Mouse (Mus musculus) ovary, adult 18-20 months (tissue): Measurements from ENCODE around the gene G430095P16Rik.
A peak's percentile ranks its signal among the peaks of the same experiment; 100 is the strongest.

ENCODE experiments used
- DNase-seq: peaks from one replicate; pipeline ENCODE4 v3.0.0; 2022; ENCODE audit warnings: low spot score, mixed read lengths

Gene G430095P16Rik

DNA sequence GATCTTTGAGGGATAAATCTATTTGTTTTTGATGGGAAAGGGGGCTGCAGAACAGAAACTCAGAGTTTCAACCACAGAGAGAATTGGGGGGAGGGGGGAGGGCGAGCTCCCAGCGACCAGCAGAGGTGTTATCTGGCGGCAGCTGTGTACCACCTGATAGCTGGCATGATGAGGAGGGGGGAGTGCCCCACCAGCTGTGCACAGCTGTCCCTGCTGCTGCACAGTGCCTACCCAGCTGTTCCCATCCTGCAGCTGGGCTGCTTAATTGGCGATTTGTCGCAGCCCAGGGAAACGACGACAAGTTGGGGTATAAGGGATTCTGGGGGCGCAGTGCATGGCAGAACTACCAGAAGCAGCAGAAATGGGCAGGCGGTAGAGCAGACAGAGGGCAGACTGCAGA is 1.9 kb downstream of the G430095P16Rik start:
- DNase-seq: no peak

DNA sequence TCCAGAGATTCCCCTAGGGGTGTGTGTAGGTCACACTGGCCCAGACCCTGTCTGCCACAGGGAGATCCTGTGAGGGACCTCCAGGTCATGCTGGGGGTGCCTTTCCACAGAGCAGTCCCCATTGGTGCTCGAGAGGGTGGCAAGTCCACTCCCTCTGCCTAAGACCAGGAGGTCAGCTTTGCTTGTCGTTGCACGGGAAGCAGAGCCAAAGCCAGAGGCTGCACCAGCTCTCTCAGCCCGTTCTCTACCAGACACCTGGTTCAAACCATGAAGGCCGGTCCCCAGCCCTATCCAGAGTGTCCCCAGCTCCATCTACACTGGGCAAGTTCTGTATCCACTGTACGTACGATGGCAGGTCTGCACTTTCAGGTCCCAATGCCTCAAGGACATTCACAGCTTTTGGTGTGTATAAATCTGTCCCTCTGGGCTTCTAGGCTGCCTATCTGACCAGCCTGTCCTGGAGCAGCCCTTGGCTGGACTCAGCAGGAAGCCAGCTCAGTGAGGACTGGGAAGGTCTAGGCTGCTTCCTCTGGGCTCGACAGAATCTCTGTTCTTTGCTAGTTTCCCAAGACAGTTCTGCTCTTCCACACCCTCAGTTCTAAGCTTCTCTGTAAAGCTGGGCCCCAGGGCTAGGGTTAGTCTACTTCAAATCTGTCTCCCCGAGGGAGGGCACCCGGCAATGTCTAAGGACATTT is 2.6 kb downstream of the G430095P16Rik start:
- no peak for DNase-seq

DNA sequence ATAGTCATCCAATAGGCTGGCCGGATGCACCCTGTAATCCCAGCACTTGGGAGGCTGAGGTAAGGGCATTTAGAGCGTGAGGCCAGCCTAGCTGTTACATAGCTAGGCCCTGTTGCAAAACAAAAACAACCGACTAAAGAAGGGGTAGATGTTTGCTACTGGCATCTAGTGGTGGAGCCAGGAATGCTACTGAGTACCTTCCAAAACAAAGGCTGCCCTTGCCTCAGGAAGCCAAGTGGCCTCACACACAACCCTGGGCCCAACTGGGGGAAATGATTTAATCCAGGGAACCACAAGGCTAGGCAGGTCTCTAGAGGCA is 3.1 kb downstream of the G430095P16Rik start:
- no peak for DNase-seq

DNA sequence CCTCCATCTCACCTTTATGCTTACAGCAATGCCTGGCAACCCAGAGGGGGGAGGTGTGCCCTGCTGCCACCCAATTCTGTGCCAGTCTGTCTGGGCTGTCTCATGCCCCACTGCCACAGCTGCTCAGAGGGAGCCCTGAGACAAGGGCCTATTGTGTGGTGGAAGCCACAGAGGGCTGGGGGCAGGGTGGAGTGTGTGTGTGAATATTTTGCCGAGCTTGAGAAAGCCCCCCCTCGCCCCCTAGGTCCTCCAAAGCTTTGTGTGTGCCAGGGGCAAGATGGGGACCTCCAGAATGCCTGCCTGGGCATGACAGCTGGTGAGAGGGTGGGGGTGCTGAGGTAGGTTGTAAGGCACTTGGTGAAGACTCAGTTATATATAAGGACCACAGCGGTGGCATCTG is 5.7 kb downstream of the G430095P16Rik start:
- DNase-seq: no peak

DNA sequence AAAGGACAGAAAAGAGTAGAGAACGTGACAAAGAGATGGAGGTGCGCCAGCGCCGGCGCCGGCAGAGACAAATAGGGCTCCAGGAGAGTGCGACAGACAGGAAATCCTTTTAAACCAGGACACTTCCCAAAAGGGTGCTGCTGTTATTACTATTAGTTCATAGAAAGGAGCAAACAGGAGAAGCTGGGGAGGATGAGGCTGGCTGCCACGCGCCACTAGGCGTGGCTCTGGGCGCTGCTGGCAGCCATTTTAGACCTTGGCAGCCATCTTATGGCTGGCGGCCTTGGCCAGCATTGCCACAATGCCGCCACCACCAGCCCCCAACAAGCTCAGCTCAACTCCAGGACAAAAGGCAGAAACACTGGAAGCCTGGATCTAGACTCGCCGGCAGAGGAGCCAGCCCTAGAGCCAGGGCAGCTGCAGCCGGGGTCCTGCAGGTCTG is 7.1 kb downstream of the G430095P16Rik start:
- no peak for DNase-seq

DNA sequence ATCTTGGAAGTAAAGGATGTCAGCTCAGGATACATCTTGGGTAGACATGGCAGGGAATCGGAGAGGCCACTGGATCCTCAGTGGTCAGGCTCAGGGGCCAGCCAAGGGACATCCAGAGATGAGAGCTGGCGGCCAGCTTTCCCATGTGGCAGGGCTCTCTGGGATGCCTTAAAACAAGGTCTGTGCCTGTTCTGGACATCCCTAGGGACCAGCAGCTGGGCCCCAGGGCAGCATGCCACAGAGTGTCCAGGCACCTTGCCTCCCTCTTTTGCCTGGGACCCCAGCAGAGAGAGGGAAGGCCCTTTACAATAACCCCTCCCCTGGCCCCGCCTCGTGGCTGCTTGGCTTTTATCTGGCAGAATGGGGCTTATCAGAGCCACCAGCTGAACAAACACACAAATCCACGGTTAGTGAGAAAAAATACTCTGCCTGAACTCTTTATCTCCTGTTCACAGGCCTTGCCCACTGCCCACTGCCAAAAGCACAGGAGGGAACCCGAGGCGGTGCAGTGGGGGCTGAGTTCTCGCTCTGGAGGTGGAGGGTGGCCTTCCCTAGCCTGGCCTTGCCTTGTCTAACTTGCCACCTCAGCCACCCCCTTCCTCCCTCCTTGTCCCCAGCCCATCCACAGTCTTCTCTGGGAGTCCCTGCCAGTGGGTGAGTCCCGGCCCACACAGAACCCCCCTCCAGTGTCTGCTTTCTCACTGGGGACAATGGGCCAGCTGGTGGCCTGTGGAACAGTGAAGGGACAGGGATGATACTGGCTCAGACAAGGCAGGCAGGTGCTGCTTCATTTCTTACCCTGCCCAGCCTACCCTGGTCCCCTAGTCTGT is 7.9 kb downstream of the G430095P16Rik start:
- peak; percentile 53 for DNase-seq

DNA sequence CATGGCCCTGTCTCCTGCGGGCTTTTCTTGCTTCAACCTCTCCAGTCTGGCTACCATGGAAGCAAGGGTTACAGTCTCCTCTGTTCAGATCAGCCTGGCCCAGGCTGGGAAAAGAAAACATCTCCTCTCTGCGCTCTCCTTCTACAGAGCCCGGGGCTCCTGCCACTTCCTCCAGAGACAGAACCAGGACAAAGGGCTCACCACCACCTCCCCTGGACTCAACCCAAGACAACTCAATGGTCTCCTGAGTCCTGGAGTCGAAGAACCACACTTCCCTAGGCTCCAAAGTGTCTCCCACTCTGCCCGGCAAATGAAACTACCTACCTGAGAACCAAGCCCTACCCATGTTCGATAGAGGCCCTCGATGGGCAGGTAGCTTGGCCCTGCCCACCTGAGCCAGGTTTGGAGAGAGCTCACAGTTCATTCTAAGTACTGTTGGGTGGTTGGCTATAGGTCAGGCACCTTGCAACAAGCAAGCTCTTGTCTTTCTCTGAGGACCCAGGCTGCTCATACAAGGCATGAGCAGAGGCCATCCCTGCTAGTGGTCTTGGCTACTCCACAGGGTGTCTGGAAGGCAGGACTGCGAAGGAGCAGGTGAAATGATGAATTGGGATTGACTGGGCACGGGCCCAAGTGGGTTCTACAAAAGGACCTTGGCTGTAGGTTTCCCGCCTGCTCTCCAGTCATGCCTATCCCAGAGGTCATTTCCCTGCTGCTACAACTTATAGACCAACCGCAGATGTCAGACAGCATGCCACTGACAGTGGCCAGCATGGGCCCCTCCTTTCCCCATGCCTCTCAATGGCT is 8.8 kb downstream of the G430095P16Rik start:
- no peak for DNase-seq

DNA sequence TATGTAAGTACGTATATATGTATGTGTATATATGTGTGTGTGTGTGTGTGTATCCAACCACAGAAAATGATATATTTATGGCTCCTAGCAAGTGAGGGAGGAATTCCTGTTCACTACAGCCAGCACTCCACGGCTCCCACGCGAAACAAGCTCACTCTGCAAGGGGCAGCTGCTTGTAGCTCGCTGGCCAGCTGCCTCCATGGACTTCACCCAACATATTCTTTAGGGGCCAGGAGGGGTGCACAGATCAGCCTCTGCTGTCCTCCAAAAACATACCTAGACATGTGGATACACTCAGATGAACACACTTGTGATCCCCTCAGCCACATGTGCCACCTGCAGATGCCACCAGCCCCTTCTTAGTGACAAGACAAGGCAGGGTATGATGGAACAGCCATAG is 9.7 kb downstream of the G430095P16Rik start:
- no peak for DNase-seq

DNA sequence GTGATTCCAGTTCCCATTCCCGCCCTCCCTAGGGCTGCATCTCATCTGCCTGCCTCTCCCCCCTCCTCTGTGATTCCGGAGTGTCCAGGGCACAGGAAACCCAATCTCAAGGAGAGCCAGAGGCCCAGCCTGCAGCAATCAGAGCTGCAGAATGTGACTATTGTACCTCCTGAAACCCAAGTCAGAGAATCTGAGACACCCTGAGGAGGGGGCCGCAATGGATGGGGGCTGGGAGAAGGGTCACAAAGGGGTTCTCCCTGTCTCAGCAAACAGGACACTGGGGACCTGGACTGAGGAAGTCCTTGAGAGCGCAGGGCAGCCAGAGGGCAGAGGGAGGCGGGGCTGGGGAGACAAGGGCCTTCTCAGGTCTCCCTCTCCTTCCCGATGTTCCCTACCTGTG is 10.2 kb downstream of the G430095P16Rik start:
- DNase-seq: no peak

DNA sequence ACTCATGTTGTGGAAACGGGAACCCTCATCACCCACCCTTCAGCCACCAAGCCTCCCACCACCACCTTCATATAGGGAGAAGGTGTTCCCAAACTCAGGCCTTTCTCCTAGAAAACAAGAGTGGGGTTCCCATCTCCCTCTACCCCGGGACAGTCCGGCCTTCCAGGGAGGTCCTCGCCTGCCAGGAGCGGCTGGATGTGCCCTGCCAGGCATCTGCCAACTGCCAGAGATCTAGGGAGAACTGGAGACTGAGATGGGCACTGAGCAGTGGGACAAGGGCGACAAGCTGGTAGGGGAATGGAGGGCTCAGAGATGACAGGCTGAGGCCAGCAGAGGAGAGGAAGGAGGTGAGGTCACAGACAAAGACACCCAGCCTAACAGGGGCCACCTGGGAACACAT is 11.2 kb downstream of the G430095P16Rik start:
- no peak for DNase-seq

DNA sequence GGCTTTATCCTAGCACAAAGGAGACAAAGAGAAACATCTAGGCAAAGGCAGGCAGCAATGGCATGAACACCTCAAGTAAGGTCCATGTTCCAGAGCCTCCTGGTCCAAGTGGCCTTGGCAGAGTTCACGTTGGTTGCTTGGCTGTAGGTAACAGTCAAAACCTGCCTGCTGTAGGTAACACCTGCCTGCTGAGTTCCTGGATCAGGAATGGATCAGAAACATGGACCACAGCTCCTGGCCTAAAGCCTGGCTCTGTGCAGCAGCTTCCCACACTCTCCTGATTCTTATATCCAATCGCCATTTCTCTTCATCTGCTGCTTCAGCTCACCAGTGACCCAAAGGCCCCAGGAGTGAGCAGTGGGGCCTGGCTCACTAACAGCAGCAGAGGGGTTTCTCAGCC is 11.9 kb downstream of the G430095P16Rik start:
- DNase-seq: no peak

DNA sequence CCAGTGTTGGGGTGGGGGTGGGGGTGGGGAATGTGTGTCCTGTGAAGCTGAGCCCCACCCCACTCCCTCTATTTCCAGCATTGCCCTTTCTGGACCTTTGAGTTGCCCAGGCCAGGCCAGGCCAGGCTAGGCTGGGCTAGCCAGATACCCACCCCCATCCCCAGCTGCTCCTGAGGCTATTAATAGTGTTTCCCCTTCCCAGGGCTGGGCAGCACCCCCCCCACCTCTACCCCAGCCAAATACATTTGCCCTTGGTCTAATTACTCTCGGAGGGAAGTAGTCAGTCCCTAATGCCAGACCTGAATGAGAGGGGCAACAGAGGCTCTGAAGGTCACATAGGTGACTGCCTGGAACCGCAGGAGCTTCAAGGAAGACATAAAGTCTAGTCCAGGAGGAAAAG is 12.8 kb downstream of the G430095P16Rik start:
- no peak for DNase-seq

DNA sequence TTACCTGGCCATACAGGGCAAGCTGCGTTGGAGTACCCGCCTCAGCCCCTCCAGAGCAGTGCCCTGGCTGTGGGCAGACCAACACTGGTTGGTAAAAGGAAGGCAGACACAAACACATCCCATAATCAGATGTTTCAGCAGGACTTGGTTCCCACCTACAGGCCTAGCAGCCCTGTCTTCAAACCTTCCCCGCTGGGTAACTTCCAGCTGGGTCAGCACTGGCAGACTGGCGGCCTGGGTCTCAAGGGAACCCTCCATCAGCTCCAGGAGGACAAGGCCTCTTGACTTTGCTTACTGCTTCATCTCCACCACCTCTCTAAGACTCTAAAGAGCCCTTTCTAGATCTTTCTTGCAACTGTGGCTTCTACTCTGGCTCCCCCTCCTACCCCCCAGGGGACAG is 13.7 kb downstream of the G430095P16Rik start:
- no peak for DNase-seq

DNA sequence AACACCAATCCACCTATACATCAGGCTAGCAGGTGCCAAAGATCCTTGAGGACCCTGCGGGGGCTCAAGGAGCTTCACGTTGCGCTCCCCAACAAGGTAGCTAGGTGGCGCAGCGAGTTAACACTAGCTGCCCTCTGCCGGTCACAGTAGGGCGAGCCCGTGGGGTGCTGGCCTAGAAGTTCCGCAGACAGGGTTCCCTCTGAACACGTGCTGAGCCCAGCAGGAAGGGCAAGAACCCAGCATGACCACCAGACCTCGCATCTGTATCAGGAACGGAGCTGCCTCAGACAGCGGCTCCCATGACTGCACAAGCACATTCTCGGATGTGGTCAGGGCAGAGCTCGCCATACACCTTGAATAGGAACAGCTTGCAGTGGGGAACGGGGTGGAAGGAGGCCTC is 14.8 kb downstream of the G430095P16Rik start:
- DNase-seq: peak; percentile 52

DNA sequence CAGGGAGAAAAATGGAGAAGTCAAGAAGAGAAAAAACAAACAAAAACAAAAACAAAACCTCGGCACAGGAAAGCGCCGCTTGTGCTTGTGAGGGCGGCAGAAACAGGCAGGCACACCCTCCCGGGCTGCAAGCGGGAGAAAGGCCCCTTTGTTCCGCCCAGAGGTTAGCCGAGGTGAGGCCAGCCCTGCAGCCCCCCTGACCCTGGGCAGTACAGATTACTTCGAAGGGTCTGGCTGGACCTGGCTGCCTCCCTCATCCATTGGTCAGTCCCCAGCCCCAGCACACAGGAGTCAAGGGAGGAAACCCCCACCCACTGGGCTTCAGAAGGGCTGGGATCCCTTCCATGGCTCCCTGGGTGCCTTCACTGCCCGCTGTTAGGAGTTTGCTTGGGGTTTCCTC is 15.5 kb downstream of the G430095P16Rik start:
- no peak for DNase-seq

DNA sequence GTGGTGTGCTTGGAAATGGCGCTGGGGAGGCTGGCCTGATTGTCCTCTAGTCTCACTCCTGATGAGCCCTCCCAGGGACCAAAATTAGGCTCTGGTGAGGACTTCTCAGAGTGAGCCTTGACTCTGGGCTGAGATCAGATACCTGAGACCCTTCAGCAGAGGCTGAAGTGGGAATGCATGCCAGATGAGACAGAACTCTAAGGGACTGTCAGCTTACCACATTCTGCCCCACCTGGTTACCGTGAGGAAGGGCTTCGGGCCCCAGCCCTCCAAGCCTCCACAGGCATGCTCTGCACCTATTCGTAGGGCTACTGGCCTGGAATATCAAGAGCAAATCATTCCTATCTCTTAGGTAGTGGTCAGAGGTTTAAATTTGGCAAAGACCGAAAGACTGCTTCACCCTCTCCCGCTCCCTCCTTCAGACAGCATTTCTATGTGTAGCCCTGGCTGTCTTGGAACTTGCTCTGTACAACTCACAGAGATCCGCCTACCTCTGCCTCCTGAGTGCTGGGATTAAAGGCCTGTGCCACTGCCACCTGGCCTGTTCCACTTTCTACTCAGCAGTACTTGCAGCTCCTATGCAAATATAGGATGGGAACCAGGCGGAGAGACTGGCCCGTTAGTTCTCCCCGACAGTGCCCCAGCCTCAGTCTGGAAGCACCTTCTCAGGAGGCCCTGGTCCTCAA is 16.1 kb downstream of the G430095P16Rik start:
- DNase-seq: no peak

DNA sequence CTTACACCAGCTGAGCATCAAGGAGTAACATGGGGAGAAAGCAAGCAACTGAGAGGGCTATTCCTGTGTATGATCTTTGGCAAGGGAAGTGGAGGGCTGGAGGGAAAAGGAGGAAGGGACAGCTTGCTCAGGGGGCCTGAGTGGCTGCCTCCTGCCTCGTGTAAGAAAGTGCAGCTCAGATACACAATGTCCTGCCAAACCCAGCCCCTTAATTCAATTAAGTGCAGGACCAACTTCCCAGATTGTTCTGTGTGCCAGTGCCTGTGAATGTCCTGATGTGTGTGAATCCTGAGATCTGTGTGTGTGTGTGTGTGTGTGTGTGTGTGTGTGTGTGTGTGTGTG is 16.6 kb downstream of the G430095P16Rik start:
- DNase-seq: no peak

DNA sequence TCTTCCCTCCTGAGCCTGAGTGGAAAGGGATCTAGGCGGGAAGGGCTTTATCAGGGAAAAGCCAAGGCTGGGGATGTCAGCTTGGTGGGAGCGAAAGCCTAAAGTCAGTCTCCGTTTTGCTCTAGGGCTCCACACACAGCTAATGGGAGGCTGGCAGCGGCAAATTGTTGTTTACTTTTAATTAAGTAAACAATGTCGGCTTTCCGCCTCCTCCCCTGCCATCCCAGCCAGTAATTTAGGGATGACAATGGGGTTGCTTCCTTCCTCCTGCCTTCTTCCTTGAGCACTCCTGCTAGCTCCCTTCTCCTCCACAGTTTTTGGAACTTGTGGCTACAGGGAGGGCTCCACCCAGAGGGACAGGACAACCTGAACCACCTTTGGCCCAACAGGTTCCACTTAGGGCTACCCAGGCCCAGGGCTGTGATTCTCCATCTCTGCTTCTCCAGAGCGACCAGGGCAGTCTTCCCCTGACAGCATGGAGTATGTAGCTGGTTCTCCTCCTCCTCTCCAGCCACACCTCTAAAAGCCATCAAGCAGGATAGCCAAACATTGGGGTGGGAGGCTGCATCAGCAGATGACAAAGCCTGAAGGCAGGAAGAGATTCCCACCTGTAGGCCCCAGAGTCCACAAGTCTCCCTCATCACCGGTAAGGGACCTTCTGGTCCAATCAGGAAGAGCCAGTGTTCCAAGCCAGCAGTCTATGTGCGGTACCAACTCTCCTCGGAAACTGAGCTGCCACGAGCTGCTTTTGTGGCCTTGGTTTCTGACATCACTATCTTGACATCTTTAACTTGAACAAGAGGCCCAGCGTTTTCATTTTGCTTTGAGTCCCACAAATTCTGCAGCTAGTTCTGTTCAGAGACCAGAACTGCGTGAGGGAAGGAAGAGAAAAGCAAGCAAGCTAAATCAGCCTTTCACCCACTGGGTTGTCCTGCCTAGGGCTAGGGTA is 18.4 kb downstream of the G430095P16Rik start:
- DNase-seq: no peak

DNA sequence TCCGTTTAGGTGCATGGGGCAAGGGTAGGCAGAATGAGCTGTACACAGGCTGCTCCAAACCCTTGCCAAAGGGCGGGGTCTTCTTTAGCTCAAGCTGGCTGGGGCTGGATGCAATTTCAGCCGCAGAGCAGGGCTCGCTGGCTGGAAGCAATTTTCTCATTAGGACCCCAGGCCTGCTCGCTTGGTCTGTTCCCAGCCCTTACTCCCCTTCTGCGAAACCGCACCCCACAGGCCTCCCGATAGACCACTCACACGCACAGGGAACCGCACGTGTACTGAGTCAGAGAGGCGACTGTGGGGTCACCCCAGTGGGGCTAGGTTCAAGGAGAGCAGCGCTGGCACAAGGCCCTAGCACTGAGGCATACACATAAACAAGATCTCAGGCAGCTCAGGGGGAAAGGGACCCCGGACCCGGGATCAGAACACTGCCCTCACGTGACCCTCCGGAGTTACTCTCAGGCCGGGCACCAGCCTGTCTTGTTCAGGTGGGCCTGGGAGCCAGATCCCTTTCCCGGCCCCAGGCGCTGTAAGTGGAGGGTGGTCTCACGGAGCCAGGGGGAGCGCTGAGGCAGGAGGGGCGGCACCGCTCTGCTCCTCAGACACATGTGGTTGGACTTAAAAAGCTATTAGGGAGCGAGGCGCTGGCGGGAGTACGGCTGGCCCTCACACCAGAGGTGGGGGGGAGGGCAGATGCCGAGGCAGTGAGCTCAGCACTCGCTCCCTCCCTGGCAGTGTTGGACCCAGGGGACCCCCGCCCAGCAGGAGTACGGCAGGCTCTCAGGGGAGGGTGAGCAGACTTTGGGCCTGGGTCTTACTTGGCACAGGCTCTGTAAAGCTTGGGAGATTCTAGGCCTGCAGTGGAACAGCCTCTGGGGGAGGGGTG is 19.6 kb downstream of the G430095P16Rik start:
- DNase-seq: peak; percentile 38

DNA sequence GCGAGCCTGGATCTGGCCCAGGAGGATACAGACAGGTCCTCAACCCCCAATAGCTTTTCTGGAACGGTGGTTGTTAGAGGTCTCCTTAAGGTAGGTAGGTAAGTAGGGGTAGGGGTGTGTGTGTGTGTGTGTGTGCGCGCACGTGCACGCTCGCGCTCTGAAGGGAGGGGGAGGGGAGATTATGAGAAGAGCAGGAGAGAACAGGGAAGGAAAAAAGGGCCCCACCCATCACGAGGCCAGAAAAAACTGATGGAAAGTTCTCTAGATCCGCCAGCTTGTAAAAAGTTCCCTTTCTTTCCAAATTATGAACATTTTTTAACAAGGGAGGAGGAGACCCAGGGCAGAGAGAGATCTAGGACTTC is 20.2 kb downstream of the G430095P16Rik start:
- DNase-seq: no peak
